Comparison of ENCODE assay signal across 13 mouse cellular contexts in genomic region chr1:159928681-159929335, GRCm38 (mm10).
A peak's percentile ranks its signal among the peaks of the same experiment; 100 is the strongest.
DNase-seq lines count a peak whose midpoint lies in the region; TF ChIP-seq lines count a peak whose summit lies in the region.
"Had no signal": no experiment of that assay in that cellular context is flagged by ENCODE, and none has a peak within 500 bp of the region (broad histone marks: within the 10 kb centered on the region; RNA-seq: fewer than 3 reads in every experiment).

No protein-coding gene starts in this region.

- no peaks in the 10 kb centered on the region for H3K9me3 ChIP-seq in midbrain, embryonic 10.5 days (replicated peaks)
- H3K9me3 ChIP-seq: limb, embryonic 10.5 days; lung, embryonic 15.5 days had no signal

- no peak overlapping the region for H3K4me3 ChIP-seq in gastrocnemius, adult 2 months
- H3K4me3 ChIP-seq in midbrain, embryonic 10.5 days, result no peak overlapping the region
- H3K4me3 ChIP-seq: layer of hippocampus, adult 2 months; limb, embryonic 10.5 days; lung, embryonic 15.5 days had no signal

- H3K27ac ChIP-seq in gastrocnemius, adult 2 months, result peak overlapping the region; percentile 67
- no peak overlapping the region for H3K27ac ChIP-seq in midbrain, embryonic 10.5 days (replicated peaks)
- H3K27ac ChIP-seq: layer of hippocampus, adult 2 months; limb, embryonic 10.5 days; lung, embryonic 15.5 days had no signal

- intact Hi-C loops in gastrocnemius, adult 2 months (cut with DNase I), result no loop called here

- no peaks in the 10 kb centered on the region for H3K27me3 ChIP-seq in midbrain, embryonic 10.5 days (ENCODE audit: low read depth, poor library complexity, severe bottlenecking)
- H3K27me3 ChIP-seq: lung, embryonic 15.5 days had no signal

- H3K4me1 ChIP-seq in midbrain, embryonic 10.5 days, result no peaks in the 10 kb centered on the region

- no peak for DNase-seq in gastrocnemius, adult 2 months
- DNase-seq in gastrocnemius, postnatal 10 days, result no peak
- DNase-seq in thymus, postnatal 14 days, result peak; percentile 13
- DNase-seq in thymus, postnatal 10 days (ENCODE audit: low spot score in 2 of 2), result no peak
- peak; percentile 63 for DNase-seq in kidney, postnatal 14 days
- DNase-seq in cerebellum, adult 9-11 months, result no peak
- no peak for DNase-seq in midbrain, embryonic 10.5 days (ENCODE audit: low spot score)
- no peak for DNase-seq in frontal cortex, adult 2 months (ENCODE audit: extremely low spot score in 1 of 2, low spot score in 1 of 2)
- DNase-seq: B cell, adult 2 months; cerebellum, postnatal 25 days had no signal

- no peak for TF ChIP-seq CTCF in gastrocnemius, adult 2 months (IDR thresholded peaks at IDR 0.05)

- no peaks in the 10 kb centered on the region for H3K36me3 ChIP-seq in midbrain, embryonic 10.5 days
- H3K36me3 ChIP-seq: limb, embryonic 10.5 days; lung, embryonic 15.5 days had no signal

- WGBS in midbrain, embryonic 10.5 days, result 90% methylated on average over 9 of the region's 9 CpGs

Comparison
In these comparisons a context has a peak if more than half of its experiments do, and no peak if none do; other contexts are left out.
1. DNase-seq: peak in thymus, postnatal 14 days (single experiment) and kidney, postnatal 14 days (single experiment); none in gastrocnemius, adult 2 months (single experiment), gastrocnemius, postnatal 10 days (single experiment), thymus, postnatal 10 days (0 of 2), cerebellum, adult 9-11 months (single experiment), midbrain, embryonic 10.5 days (single experiment) and frontal cortex, adult 2 months (0 of 2).